Mouse (Mus musculus): ENCODE data around the gene Abcb9.

The Abcb9 gene

DNA sequence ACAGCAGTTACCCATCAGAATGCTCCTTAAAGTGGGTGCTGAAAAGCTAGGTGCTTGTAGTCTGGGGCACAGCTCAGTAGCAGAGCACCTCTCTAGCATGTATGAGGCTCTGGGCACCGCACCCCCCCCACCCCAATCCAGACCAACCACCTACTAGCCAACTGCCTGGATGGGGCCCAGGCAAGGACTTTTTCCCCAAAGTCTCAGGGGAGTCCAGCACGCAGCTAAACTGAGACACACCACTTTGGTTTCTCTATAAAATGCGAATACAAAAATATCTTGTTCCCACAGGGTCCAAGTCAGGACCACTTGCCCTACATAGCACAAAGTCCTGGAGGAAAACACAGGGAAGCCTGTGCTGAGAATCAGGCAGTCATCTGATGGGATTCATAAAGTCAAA is 81.4 kb downstream of the Abcb9 start:
- in situ Hi-C loops (cut with MboI, MseI): no loop called here

DNA sequence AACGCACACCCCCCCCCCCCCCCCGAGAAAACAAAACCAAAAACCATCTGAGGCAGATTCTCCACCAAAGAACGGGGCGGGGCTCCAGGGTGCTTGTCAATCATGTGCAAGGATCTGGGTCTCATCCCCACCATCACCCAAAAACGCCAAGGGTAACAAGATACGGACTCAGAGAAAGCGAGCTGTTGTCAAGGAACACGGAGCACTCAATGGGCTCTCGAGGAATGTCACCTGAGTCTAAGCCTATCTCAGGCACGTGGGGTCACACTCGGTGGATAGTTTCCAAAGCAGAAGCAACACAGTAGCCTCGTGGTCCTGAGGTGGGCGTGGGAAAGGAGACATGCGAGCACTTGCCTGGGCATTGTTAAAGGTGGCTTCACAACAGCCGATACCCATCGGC is 81.9 kb downstream of the Abcb9 start:
- in situ Hi-C loops (cut with MboI, MseI): no loop called here

DNA sequence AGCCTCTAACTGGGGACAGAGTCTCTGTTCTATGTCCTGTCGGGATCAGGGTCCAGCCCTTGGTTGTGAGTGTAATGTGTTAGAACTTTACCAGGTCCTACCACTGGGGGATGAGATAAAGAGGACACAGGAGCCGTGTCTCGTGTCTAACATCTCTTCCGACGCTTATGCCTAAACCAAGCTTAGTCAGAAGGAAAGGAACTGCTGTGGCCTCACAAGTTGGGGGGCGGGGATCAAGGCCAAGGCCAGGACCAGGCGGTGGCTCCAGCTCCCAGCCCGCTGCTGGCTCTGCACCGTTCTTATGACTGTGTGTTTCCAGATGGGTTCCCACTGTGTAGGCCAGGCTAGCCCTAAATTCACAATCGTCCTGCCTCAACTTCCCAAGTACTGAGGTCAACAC is 82.7 kb downstream of the Abcb9 start:
- in situ Hi-C loops (cut with MboI, MseI): no loop called here

DNA sequence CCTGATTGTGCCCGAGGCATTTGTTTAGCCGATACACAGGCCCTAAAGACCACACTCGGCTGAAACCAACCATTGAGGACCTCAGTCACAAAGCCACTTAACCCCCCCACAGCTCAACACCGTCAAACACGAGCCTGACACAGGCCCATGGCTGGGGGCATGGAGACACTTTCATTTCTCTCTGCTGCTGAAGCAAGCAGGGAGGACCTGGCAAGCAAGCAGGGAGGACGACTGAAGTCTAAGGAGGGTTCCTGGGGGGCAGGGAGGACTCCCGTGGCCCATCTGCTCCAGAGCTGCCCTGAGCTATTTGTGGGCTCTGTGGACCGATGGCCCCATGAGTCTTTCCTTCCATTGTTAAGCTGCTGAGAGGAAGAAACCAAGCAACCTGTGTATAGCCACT is 83.7 kb downstream of the Abcb9 start:
- in situ Hi-C loops (cut with MboI, MseI): no loop called here

Data from T-helper 1 cell (primary cell).